Mouse (Mus musculus) gastrocnemius, adult 18-20 months (tissue): Measurements from ENCODE around the gene 2310022A10Rik. TPM values are rescaled to one million over a fixed set of nuclear protein-coding genes. Genes with fewer than 3 reads are reported as not detected.
A peak's percentile ranks its signal among the peaks of the same experiment; 100 is the strongest.

Experiments used
- DNase-seq: peaks from one replicate; pipeline ENCODE4 v3.0.0; 2021; ENCODE audit warnings: low spot score
- long read RNA-seq, 2 experiments: library from polyadenylated mRNA; stranded (forward); transcript quantifications; one replicate each; pipeline ENCODE4 v2.0.0; 2021
- total RNA-seq, 2 experiments: library from RNA; stranded (reverse); gene quantifications; 2 replicates each; pipeline ENCODE4 v1.2.3; 2021

Gene 2310022A10Rik
- 100 to 1,000 TPM; 103 to 116 TPM for total RNA-seq
- long read RNA-seq, experiment 1, transcript 2310022A10Rik-204 (9 exons, 1,871 nt): major isoform, 133 of 279 reads
- long read RNA-seq, experiment 1, transcript 2310022A10Rik-205 (11 exons, 1,989 nt): minor isoform, 57 of 279 reads
- long read RNA-seq, experiment 1, partial matches to known transcripts: 27 of 279 reads
- long read RNA-seq, experiment 1, other reads (novel, unspliced or antisense): 60 of 279 reads
- long read RNA-seq, experiment 2, transcript 2310022A10Rik-205 (11 exons, 1,989 nt): minor isoform, 46 of 221 reads
- long read RNA-seq, experiment 2, transcript 2310022A10Rik-204 (9 exons, 1,871 nt): major isoform, 113 of 221 reads
- long read RNA-seq, experiment 2, partial matches to known transcripts: 16 of 221 reads
- long read RNA-seq, experiment 2, other reads (novel, unspliced or antisense): 44 of 221 reads

GRCm38 (mm10) chr7:27552931-27553513 lies at the start of gene 2310022A10Rik, which contains the start of gene Pld3:
2310022A10Rik (plus strand) TSS chr7:27553233.
Pld3 (minus strand) TSS chr7:27553218.
- peak; percentile 95 for DNase-seq

GRCm38 (mm10) chr7:27506765-27507370 lies 46.2 kb upstream of the 2310022A10Rik start:
- DNase-seq: no peak

GRCm38 (mm10) chr7:27507711-27508647 lies 45.1 kb upstream of the 2310022A10Rik start:
- DNase-seq: peak; percentile 98

GRCm38 (mm10) chr7:27508648-27509005 lies 44.4 kb upstream of the 2310022A10Rik start:
- peak; percentile 62 for DNase-seq

GRCm38 (mm10) chr7:27510809-27511208 lies 42.2 kb upstream of the 2310022A10Rik start:
- no peak for DNase-seq

- DNase-seq: no peak
Measured at GRCm38 (mm10) chr7:27514961-27515360, 38.1 kb upstream of the 2310022A10Rik start.

GRCm38 (mm10) chr7:27518314-27518713 lies 34.7 kb upstream of the 2310022A10Rik start:
- no peak for DNase-seq

- DNase-seq: no peak
Measured at GRCm38 (mm10) chr7:27520104-27520503, 32.9 kb upstream of the 2310022A10Rik start.

GRCm38 (mm10) chr7:27520599-27520998 lies 32.4 kb upstream of the 2310022A10Rik start:
- DNase-seq: no peak

GRCm38 (mm10) chr7:27522967-27523366 lies 30.1 kb upstream of the 2310022A10Rik start, which contains the start of gene Hipk4:
Hipk4 (plus strand) TSS chr7:27523267.
- no peak for DNase-seq

GRCm38 (mm10) chr7:27523805-27524204 lies 29.2 kb upstream of the 2310022A10Rik start:
- DNase-seq: no peak

- peak; percentile 76 for DNase-seq
Measured at GRCm38 (mm10) chr7:27526039-27526827, 26.8 kb upstream of the 2310022A10Rik start.

GRCm38 (mm10) chr7:27529070-27529469 lies 24.0 kb upstream of the 2310022A10Rik start:
- no peak for DNase-seq

- DNase-seq: no peak
Measured at GRCm38 (mm10) chr7:27530937-27531336, 22.1 kb upstream of the 2310022A10Rik start.

GRCm38 (mm10) chr7:27531707-27532106 lies 21.3 kb upstream of the 2310022A10Rik start:
- no peak for DNase-seq

- DNase-seq: no peak
Measured at GRCm38 (mm10) chr7:27532480-27533050, 20.5 kb upstream of the 2310022A10Rik start.

- no peak for DNase-seq
Measured at GRCm38 (mm10) chr7:27535386-27535785, 17.6 kb upstream of the 2310022A10Rik start.

- DNase-seq: no peak
Measured at GRCm38 (mm10) chr7:27536618-27537017, 16.4 kb upstream of the 2310022A10Rik start.

GRCm38 (mm10) chr7:27537998-27538397 lies 15.0 kb upstream of the 2310022A10Rik start:
- DNase-seq: no peak

GRCm38 (mm10) chr7:27538797-27539196 lies 14.2 kb upstream of the 2310022A10Rik start:
- DNase-seq: no peak
